In the genomic region with DNA sequence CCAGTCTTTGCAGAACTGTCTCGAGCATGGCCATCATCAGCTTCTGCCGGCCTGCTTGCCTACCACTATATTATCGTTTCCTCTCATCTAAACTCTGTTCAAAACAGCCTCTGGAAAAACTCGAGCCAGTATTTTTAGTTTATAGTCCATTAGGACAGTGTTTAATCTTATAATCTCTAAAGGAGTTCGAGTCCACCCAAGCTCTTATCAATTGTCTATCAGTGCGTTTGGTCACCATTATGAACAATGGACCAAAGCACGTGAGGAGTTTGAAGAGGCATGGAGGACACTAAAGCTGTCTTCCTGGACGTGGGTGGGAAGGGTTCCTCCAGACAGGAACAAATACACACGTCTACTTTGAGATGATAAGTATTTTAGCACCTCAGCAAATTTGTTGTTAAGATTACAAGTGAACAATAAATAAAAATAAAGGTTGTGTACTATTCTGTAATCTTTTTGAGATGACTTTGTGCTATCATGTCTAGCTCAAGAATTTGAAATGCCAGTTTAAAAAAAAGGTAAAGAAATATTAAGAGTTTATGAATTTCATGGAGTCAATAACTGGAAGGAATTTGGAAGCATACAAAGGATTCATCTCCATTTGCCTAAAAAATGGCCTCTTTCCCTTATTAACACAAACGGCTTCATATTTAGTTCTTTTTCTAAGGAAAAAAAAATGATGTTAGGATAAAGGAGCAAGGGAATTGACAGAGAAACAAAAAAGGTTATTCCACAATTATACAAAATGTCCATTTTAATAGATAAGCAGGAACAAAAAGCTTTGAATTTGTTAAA, we compare ENCODE assay signal across 1 mouse cellular context.
TF ChIP-seq lines count a peak whose summit lies in the region.

No protein-coding gene starts in this region.

TF ChIP-seq in CH12.LX, 34 proteins besides CTCF, POLR2A, EP300 and RAD21 (continued from another document):
- no peak for TF ChIP-seq NELFE (IDR thresholded peaks at IDR 0.05; ENCODE audit: low read depth, low read length)
